Comparison of ENCODE assay signal across 25 mouse cellular contexts in genomic region chr13:64358476-64358875, GRCm38 (mm10). TPM values are rescaled to one million over a fixed set of nuclear protein-coding genes. Genes with fewer than 3 reads are reported as not detected.
A peak's percentile ranks its signal among the peaks of the same experiment; 100 is the strongest.
DNase-seq lines count a peak whose midpoint lies in the region; ATAC-seq and TF ChIP-seq lines count a peak whose summit lies in the region.
"Had no signal": no experiment of that assay in that cellular context is flagged by ENCODE, and none has a peak within 500 bp of the region (broad histone marks: within the 10 kb centered on the region; RNA-seq: fewer than 3 reads in every experiment).

No protein-coding gene starts in this region.

- no peaks in the 10 kb centered on the region for H3K9me3 ChIP-seq in midbrain, postnatal 0 days (ENCODE audit: low read length)
- no peaks in the 10 kb centered on the region for H3K9me3 ChIP-seq in midbrain, embryonic 10.5 days (replicated peaks)
- H3K9me3 ChIP-seq: embryonic facial prominence, embryonic 12.5 days; forebrain, embryonic 13.5 days; G1E; heart, embryonic 12.5 days; hindbrain, embryonic 12.5 days had no signal

- no peak overlapping the region for H3K9ac ChIP-seq in midbrain, postnatal 0 days (replicated peaks; ENCODE audit: low read length, poor library complexity, severe bottlenecking)
- H3K9ac ChIP-seq: embryonic facial prominence, embryonic 12.5 days; forebrain, embryonic 13.5 days; heart, embryonic 12.5 days; hindbrain, embryonic 12.5 days had no signal

- no peak overlapping the region for H3K4me3 ChIP-seq in midbrain, postnatal 0 days (ENCODE audit: low read depth, low read length)
- no peak overlapping the region for H3K4me3 ChIP-seq in midbrain, embryonic 10.5 days
- H3K4me3 ChIP-seq: embryonic facial prominence, embryonic 12.5 days; forebrain, embryonic 13.5 days; heart, embryonic 12.5 days; hindbrain, embryonic 12.5 days had no signal

- DNase-seq in cerebellum, adult 9-10 months = peak; percentile 67
- no peak for DNase-seq in cerebellum, adult 8-10 months
- DNase-seq in heart, adult 11 months = peak; percentile 24
- DNase-seq in heart, postnatal 4 days = no peak
- peak; percentile 7 for DNase-seq in midbrain, postnatal 0 days (ENCODE audit: low spot score)
- DNase-seq in midbrain, embryonic 10.5 days (ENCODE audit: low spot score) = no peak
- peak; percentile 60 for DNase-seq in fibroblast of lung, adult 2 months (ENCODE audit: low read depth)
- no peak for DNase-seq in spleen, adult 12 weeks (ENCODE audit: low spot score)
- DNase-seq: adrenal gland, adult 2 months; adrenal gland, postnatal 25 days; B cell, adult 2 months; cerebellum, adult 11 months; cerebellum, adult 9-11 months; embryo, embryonic 11 days; gastrocnemius, postnatal 10 days; kidney, adult 11 months had no signal

- H3K27ac ChIP-seq in midbrain, postnatal 0 days (ENCODE audit: low read depth, low read length) = no peak overlapping the region
- no peak overlapping the region for H3K27ac ChIP-seq in midbrain, embryonic 10.5 days (replicated peaks)
- H3K27ac ChIP-seq: embryonic facial prominence, embryonic 12.5 days; forebrain, embryonic 13.5 days; hindbrain, embryonic 12.5 days had no signal

- ATAC-seq in midbrain, postnatal 0 days (ENCODE audit: low FRiP score) = no peak
- ATAC-seq: activated CD4-positive, CD25-positive, alpha-beta regulatory T cell, adult 4 months; CD4-positive, CD25-positive, alpha-beta regulatory T cell, adult 4 months; forebrain, embryonic 13.5 days; hindbrain, embryonic 16.5 days; Patski had no signal

- peaks cover 2% of the 10 kb centered on the region; the same call in 1 of the 2 replicates for H3K36me3 ChIP-seq in midbrain, postnatal 0 days (ENCODE audit: insufficient read depth, low read length)
- peaks cover 16% of the 10 kb centered on the region for H3K36me3 ChIP-seq in midbrain, embryonic 10.5 days
- H3K36me3 ChIP-seq: G1E had no signal

- no peak overlapping the region for H3K4me2 ChIP-seq in midbrain, postnatal 0 days (ENCODE audit: low read depth, low read length, poor library complexity, severe bottlenecking)
- H3K4me2 ChIP-seq: embryonic facial prominence, embryonic 12.5 days; forebrain, embryonic 13.5 days; heart, embryonic 12.5 days; hindbrain, embryonic 12.5 days had no signal

- TF ChIP-seq CTCF in midbrain, postnatal 0 days (IDR thresholded peaks at IDR 0.05) = no peak

- no peaks in the 10 kb centered on the region for H3K27me3 ChIP-seq in midbrain, postnatal 0 days (ENCODE audit: insufficient read depth, low read length)
- H3K27me3 ChIP-seq in midbrain, embryonic 10.5 days (ENCODE audit: low read depth, poor library complexity, severe bottlenecking) = no peaks in the 10 kb centered on the region
- H3K27me3 ChIP-seq: embryonic facial prominence, embryonic 12.5 days; forebrain, embryonic 13.5 days; heart, embryonic 12.5 days; hindbrain, embryonic 12.5 days; Patski had no signal

- no peaks in the 10 kb centered on the region for H3K4me1 ChIP-seq in midbrain, postnatal 0 days (ENCODE audit: insufficient read depth, low read length)
- H3K4me1 ChIP-seq in midbrain, embryonic 10.5 days = 0 out of 2 replicates have a peak, but pooled peaks cover 3% of the 10 kb centered on the region
- H3K4me1 ChIP-seq: embryonic facial prominence, embryonic 12.5 days; forebrain, embryonic 13.5 days; heart, embryonic 12.5 days; hindbrain, embryonic 12.5 days had no signal

- WGBS in midbrain, postnatal 0 days = 71% methylated on average over 1 of the region's 1 CpGs
- WGBS in midbrain, embryonic 10.5 days = 92% methylated on average over 1 of the region's 1 CpGs

RNA-seq across cellular contexts. Expression of gene Ctsl, which starts 12.2 kb away (rescaled TPM):
- 100 to 1,000 TPM; 206 to 217 TPM for total RNA-seq in heart, postnatal 4 days (2021)
- total RNA-seq in midbrain, postnatal 0 days (2014; rRNA removed) = 185 and 214 TPM in 2 replicates
- 174 and 196 TPM in 2 replicates for polyA plus RNA-seq in midbrain, postnatal 0 days (2015; fragmentation: Nextera tagmentation; extraction: Ambion mirVana)
- 143 and 159 TPM in 2 replicates for polyA plus RNA-seq in midbrain, embryonic 10.5 days (2016; fragmentation: Nextera tagmentation; extraction: Ambion mirVana)

RNA-seq across cellular contexts. Expression of gene Aaed1, which starts 46.0 kb away (rescaled TPM):
- total RNA-seq in heart, postnatal 4 days (2021) = 10 to 100 TPM; 54.7 to 57.2 TPM
- 12.3 and 12.6 TPM in 2 replicates for total RNA-seq in midbrain, postnatal 0 days (2014; rRNA removed)
- 12.0 and 13.5 TPM in 2 replicates for polyA plus RNA-seq in midbrain, postnatal 0 days (2015; fragmentation: Nextera tagmentation; extraction: Ambion mirVana)
- 22.9 and 25.3 TPM in 2 replicates for polyA plus RNA-seq in midbrain, embryonic 10.5 days (2016; fragmentation: Nextera tagmentation; extraction: Ambion mirVana)

Comparison
In these comparisons a context has a peak if more than half of its experiments do, and no peak if none do; other contexts are left out.
1. DNase-seq: peak in cerebellum, adult 9-10 months (single experiment), heart, adult 11 months (single experiment), midbrain, postnatal 0 days (single experiment) and fibroblast of lung, adult 2 months (single experiment); none in cerebellum, adult 8-10 months (single experiment), heart, postnatal 4 days (single experiment), midbrain, embryonic 10.5 days (single experiment) and spleen, adult 12 weeks (single experiment).